Mouse (Mus musculus): ENCODE data around the gene Olfr1346.

DNA sequence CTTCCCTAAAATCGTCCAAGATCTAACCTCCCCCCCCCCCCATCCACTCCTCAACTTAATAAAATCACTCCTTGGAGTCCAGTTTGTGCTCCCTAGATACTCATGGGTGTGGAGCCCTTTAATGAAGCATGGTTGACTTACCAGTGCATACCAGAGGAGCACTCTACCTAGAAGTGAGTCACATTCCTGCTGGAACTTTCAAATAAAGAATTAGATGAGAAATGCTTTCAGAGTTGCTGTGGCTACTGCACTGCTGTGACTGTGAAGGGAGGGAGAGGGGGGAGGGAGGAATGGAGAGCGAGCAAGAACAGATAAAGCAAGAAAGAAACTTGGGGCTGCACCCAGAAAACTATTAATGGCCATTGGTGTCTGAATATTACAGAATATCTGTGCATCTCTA is 25.7 kb upstream of the Olfr1346 start:
- TF ChIP-seq POLR2A (IDR thresholded peaks at IDR 0.05; ENCODE audit: low read depth, low read length) (no peak), CTCF (IDR thresholded peaks at IDR 0.05; ENCODE audit: borderline replicate concordance, insufficient read depth, low read length) (no peak)
